Mouse (Mus musculus): ENCODE measurements at regions not wholly inside any gene's neighbourhood (a gene's known extent, or its start where the extent isn't known, plus 50 kb on each side); places are given as distances from the start of the nearest gene placed in this dataset.

DNA sequence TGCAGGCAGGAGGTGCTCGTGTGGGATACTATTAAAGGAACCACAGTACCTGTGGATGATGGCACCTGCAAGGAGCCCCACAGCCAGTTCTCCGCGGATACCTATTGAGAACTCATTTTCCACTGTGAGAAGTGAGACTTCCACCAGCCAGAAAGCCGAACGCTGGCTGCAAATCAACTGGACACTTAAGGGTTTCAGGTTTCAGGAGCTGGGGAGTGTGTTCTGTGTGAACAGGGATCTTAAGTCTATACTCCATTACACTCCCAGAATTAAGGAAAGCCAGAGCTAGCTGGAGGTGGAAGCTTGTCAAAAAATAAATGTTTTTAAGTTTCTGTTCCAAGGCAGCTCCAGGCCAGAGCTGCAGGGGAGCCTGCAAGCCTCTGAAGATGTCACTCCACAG lies 99.8 kb upstream of the Rybp start:
- no peak for DNase-seq (ENCODE audit: low spot score)

DNA sequence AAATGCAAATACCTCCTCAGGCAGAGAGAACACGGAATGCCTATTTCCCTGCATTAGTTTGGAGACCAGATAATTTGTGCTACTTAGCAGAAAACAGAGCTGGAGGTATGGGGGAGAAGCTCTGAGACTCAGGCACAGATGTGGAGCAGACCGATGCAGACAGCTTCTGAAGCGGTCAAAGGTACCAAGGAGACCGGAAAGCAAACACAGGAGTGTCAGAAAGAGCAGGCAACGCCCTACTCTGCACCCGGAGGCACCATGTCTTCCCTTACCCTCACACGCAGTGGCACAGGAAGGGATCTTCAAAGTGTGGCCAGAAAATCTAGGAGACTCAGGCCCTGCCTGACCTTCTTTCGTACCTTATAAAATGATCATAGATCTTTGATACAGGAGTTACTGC lies 98.4 kb upstream of the Rybp start:
- DNase-seq (ENCODE audit: low spot score) = no peak

DNA sequence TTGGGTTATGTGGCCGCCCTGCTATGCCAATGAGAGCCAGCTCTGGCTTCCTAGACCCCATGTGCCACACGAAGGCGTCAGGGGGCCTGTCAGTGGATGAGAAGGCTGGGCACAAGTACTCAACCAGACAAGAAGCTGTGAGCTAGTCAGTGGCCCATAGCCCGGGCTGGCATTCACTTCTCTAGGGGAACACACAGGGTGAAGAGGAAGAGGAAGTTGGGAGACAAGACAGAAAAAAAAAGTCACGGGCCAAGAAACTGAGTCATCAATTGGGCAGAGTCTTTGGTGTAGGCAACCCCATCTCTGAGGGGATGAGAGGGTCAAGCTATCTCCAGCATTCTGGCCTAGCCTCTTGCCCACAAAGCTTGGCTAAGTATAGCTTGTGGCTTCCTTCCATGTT lies 93.8 kb upstream of the Rybp start:
- DNase-seq (ENCODE audit: low spot score) = peak; percentile 7

DNA sequence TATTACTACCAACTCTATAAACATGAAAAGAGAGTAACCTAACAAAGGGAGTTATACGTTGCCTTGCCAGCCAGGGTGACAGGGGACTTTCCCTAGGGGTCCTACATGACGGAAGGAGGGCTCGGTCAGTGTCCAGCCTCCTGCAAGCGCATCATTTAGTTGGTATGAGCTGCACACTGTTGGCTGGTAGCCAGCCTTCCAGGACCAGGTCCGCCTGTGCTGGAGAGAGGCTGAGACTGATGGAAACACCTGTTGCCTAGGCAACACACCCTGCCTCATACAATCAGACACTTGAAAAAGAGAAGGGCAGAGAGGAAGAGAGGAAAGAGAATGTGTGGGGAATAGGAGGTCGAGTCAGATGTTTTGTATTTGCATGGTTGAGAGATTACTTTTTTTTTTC lies 93.3 kb upstream of the Rybp start:
- DNase-seq (ENCODE audit: low spot score) = no peak

DNA sequence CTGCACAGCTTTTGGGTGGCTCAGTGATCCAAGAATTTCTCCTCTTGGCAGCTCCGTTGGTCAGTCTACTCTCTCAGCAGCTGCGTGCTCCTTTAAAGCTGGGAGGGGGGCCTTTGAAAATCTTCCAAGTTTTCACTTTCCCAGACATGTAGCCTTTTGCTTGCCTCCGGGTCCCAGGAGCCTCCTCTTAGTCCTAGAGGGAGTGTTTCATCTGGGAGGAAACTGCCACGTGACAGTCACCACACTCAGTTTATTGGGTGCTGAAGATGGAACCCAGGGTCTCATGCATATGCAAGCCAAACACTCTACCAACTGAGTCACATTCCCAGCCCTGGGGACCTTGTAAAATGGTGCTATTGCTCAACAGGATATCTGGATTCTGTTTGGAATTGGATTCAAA lies 92.5 kb upstream of the Rybp start:
- DNase-seq (ENCODE audit: low spot score) = no peak

DNA sequence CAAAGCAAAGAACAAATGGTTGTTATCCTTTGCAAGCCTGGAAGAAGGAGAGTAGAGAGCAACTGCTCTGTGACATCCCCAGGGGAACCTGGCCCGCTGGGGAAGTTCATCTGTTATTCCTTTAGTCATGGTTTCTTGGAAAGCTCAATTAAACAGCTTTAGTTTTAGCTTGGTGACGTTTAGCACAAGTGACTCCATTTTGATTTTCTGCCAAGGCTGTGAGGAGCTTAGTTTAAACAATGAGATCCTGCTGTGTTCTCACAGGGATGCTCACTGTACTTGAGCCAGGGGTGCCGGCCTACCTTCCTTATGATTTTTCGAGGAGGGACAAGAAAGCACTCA lies 91.2 kb upstream of the Rybp start:
- no peak for DNase-seq (ENCODE audit: low spot score)

DNA sequence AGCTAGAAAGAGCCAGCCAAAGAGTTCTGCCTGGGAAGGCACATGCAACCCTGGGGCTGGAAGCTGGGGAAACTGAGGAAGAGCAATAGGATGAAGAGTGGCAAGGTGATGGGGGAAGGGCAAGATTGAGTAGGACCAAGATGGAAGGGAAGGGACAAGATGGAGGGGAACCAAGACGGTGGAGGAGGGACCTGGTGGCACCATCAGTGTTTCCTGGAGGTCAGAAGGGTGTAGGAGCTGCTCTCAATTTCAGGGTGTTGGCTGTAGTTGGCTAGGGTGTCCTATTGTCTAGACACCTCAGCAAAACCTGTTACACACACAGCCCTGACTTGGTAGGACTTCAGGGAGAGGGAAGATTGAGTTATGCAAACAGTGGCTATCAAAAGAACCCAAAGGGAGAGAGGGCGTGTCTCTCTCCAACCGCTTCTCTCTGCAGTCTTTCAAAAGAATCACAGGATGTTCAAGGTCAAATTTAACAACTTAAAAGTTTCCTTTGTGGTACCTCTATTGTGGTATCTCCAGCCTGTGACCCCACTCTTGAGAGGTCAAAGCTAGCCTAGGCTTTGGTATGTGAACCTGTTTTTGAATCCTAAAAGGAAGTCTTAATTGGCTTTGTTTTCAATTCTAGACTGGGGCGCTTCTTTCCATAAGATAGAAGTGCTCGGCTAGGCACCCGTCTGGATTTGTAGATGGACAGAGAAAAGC lies 90.7 kb upstream of the Rybp start:
- no peak for DNase-seq (ENCODE audit: low spot score)

DNA sequence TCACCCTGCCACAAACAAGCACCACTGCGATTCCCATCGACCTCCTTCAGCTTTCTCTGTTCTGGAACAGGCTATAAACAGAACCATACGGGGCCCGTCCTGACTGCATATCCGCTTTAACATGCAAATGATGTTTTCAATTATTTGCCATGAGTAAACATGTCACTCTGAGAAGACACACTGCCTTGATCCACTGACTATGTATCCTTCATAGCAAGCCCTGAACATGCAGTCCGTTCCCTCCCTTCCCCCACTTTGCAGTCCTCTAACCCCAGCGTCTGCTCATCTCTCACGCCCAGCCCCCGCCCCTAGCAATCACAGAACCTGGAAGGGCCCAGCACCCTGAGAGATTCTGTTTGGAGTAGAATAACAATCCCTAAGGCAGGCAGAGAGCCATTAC lies 89.4 kb upstream of the Rybp start:
- no peak for DNase-seq (ENCODE audit: low spot score)

DNA sequence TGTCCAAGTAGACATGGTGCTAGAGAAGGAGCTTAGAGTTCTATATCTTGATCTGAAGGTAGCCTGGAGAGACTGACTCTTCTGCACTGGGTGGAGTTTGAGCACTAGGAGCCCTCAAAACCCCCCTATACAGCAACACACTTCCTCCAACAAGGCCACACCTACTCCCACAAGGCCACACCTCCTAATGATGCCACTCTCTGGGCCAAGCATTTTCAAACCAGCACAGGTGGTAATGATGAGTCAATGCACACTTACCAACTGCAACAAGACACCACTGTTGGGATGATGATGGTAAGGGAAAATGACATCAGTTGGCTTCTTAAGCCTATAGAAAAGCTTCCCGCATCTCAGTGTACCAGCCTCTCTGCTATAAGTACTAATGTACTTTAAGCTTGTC lies 83.5 kb upstream of the Rybp start:
- no peak for DNase-seq (ENCODE audit: low spot score)

DNA sequence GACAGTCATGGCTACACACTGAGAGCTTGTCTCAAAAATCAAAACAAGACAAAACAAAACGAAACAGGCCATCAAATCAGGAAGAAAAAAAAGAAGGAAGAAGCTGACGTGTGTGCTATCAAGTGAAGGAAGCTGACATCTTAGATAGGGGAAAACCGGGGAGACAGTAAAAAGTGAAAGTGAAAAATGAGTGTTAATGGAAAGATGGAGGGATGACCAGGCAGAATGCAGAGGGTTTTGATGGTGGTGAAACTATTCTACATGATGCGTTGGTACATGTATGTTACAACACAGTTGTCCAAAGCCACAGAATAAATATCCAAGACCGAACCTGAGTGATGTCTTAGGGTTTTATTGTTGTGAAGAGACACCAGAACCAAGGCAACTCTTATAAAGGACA lies 83.1 kb upstream of the Rybp start:
- no peak for DNase-seq (ENCODE audit: low spot score)

DNA sequence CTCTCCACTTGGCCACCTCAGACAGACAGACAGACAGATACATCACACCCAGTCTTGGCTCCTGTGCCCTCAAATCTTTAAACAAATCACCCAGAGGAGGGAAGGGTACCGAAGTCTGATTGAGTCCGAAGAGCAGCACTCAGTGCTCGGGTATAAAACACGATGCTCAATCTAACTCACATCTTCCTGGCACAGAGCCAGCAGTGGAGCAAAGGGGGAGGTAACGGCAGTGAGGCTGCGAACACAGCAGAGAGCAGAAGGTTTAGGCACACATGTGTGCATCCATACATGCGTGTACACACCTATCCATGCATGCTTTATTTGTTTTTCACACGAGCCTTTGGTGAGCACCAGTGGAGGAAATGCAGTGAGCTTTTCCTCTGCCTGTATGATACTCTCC lies 78.9 kb upstream of the Rybp start:
- no peak for DNase-seq (ENCODE audit: low spot score)

DNA sequence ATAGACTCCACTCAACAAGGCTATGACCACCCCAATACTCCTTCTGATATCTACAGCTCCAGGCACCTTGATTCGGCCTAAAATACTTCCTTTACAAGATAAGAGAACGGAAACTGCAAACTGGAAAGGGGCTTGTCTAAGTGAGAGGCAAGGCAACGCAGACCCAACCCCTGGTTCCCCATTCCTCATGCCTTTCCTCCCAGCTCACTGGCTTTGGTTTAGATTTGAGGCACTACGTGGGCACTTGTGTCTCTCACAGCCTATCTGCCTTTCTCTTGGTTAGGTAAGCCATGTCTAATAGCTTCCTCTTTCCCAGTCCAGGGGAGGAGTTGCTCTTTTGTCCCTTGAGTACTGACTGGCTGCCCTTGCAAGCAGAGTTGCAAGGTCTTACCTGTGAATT lies 78.5 kb upstream of the Rybp start:
- no peak for DNase-seq (ENCODE audit: low spot score)

DNA sequence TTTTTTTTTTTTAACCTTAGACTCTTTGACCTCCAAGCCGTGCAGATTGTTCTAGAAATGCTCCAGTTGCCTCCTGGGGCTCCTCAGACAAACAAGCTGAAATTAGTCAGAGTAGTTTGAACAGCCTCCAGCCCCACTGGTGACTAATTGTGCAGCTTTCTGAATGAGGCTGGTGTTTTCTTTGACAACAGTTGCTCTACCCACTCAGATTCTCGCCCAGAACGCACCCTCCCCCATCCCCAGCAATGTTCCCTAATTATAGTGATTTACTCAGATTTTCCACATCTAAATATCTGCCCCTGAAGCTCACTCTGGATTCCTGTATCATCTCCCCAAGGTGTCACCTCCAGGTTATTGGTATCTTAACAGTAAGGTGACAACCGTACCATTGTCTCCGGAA lies 76.4 kb upstream of the Rybp start:
- no peak for DNase-seq (ENCODE audit: low spot score)

DNA sequence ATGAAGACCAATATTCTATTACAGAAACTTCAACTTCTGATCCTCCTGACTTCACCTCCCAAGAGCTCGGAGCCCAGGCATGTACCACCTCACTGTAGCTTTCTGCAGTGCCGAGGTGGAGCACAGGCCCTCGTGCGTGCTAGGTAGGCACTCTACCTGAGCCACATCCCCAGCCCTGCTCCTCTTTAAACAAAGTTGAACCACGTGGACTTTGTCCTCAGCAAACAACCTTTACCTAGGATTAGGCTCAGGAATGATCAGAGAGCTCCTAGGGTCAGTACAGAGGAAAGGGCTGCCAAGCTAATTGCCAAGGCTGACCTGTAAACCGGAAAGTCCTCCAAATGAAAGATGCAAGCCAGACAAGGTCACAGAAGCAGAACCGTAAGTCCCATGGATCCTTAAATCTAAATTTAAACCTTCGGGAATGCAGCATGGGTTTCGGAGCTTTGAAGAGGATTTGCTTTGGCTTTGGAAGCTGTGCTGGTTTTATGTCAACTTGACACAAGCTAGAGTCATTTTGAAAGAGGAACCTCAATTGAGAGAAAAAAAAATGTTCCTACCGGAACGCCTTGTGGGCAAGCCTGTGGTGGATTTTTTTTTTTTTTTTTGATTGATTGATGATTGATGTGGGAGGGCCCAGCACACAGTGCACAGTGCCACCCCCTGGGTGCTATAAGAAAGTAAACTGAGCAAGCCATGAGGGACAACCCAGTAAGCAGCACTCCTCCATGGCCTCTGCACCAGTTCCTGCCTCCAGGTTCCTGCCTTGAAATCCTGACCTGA lies 69.5 kb upstream of the Rybp start:
- DNase-seq (ENCODE audit: low spot score) = no peak

DNA sequence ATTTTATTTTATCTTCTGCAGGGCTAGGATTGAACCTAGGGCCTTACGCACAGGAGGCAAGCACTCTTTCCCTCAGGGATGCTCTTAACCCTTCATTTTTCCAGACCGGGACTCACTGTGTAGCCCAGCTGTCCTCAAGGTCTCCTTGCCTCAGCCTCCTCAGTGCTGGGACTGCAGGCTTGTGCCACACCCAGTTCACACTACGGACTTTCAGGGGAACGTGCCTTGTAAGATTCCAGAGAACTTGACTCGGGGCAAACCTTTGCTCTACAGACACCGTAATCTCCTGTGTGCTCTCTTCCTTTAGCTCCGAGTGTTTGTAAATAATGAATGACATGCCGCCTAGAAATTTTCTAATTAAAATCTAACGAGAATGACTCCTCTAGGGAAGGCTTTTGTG lies 68.6 kb upstream of the Rybp start:
- no peak for DNase-seq (ENCODE audit: low spot score)

DNA sequence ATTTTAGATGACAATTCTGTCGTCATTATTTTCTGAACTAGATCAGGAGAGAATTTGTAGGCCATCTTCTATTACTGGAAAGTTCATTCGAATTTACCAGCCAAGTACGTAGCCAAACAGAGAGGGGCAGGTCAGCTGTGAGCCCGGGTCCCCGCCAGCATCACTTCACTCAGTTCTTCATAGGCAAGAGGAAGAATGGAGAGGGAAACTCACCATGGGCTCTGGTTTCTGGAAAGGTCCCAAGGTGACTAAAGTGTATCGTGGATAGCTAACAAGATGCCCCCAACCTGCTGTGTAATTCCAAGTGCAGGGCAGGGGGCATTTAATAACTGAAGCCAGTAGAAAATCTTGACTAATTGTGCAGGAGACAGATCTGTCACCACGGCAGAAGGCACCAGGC lies 60.2 kb upstream of the Rybp start:
- DNase-seq (ENCODE audit: low spot score) = no peak

DNA sequence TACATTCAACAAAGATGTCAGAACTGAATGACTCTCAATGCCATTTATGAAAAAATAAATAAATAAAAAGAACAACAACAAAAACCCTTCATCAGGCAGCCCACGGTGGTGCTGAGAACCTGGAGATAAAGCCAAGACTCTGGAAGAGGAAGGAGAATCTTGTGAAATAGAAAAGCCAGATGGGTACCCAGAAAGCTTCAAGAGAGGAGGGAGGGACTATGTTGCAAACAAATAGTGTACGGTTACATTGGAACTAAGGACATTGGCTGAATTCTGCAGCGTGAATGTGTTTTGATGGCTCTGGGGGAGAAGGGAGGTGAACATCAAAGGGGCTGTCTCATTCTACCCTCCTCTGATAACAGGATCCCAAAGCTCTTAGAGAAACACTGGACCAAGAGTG lies 57.8 kb upstream of the Rybp start:
- no peak for DNase-seq (ENCODE audit: low spot score)

DNA sequence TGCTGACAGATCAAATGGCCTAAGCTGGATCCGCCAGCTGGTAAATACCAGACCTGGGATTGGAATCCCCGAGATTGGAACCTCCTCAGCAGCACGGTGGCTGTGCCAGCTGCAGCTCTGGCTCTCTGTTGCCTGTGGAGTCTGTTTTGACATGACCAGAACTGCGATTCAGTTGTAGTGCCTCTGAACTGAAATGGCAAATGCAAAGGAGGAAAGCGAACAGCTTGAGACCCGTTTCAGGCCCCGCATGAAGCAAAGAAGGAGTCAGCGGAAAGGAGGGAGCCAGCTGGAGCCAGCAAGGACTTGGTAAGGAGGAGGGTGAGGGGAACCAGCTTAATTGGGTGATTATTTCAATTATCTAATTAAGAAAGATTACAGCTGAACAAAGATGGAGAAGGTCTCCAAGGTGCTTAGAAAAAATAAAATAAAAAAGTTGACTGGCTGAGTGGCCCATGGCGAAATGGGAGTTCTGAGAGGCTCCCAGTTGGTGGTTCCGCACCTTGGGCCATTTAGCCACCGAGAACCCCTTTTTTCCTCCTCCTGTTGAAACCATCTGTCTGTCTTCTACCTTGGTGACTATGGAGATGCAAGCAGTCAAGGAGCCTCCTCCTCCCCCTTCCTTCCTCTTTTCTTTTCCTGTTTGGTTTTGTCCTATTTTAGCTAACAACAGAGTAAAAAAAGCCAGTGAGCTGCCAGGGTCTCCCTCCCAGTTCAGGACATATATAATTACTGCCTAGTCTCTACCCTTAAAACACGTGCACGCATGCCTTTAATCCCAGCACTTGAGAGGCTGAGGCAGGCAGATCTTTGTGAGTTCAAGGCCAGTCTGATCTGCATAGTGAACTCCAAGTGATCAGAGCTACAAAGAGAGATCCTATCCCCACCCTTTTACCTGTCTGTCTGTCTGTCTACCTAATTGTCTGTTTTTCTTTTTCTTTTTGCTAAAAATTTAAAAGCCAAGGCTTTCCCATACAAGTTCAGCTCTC lies 54.3 kb upstream of the Rybp start:
- DNase-seq (ENCODE audit: low spot score) = no peak

DNA sequence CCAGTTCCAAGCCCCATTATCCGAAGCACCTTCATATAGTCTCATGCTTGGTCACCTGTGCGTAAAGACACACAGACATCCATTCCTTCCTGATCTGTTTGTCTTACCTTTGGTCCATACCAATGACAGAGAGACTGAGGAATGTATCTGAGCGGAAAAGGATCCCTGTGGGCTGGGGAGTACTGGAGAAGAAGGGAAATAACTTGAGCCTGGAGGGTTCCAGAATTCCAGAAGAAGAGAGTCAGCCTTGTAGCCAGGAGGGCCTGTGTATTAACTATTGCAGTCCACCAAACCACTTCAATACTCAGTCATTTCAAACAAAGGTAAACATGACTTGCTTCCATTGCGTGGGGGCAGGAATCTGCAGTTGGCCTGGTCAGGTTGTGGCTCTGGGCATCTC lies 51.0 kb upstream of the Rybp start:
- DNase-seq (ENCODE audit: low spot score) = no peak
